Mouse (Mus musculus): ENCODE measurements around the gene Ppp1r27. TPM values are rescaled to one million over a fixed set of nuclear protein-coding genes. Genes with fewer than 3 reads are reported as not detected.

Gene Ppp1r27
- not detected in 2 replicates for polyA plus RNA-seq (2012; rRNA removed)

DNA sequence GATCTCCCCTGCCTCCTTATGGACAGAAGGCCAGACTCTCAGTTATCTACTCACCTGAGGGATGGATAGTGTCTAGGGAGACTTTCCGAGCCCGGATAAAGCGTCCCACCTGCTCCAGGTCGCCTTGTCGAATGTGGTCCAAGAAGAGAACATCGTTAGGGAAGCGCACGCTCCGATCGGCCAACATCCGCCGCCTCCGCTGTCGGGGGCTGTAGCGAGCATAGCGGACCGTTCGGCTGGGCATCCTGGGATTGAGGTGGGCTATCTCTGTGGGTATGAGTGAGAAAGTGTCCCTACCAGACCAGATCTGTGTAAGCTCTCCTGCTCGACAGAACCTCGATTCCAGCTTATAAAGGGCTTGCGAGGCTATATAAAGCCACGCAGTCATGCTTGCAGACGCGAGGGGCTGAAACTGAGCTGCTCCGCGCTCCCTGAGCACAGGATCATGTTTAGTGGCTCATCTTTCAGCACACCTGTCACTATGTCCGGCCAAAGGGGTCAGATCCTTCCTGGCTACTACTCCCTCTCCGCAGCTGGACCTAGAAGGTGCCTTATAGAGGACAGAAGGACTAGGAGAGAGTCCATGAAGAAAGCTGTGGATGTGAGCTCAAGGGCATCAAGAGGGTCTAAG, at the start of gene Ppp1r27:
Gene Ppp1r27, minus strand, starts transcription at position 323 of the 631 bp plus-strand sequence.
- H3K27me3 ChIP-seq (ENCODE audit: control insufficient read depth, insufficient read depth, low read length), result no peaks in the 10 kb centered on the region
- H3K27ac ChIP-seq (ENCODE audit: insufficient read depth, low read length), result peak within 1 kb of the TSS; percentile 75
- TF ChIP-seq CTCF (IDR thresholded peaks at IDR 0.05; ENCODE audit: extremely low read depth, insufficient read depth, insufficient read length, insufficient replicate concordance) (no peak), POLR2A (IDR thresholded peaks at IDR 0.05; ENCODE audit: low read depth, low read length) (no peak)
- no peaks in the 10 kb centered on the region for H3K36me3 ChIP-seq (ENCODE audit: control insufficient read depth, insufficient read depth, low read length)
- DNase-seq (ENCODE audit: low read depth in 1 of 2, low spot score in 2 of 2), result no peak
- peaks cover 14% of the 10 kb centered on the region for H3K4me1 ChIP-seq (ENCODE audit: control insufficient read depth, insufficient read depth, insufficient read length)
- 97% methylated on average over 28 of the region's 28 CpGs for WGBS
- peak within 1 kb of the TSS; percentile 83 for H3K4me3 ChIP-seq (ENCODE audit: extremely low read depth, insufficient read depth, insufficient read length)

DNA sequence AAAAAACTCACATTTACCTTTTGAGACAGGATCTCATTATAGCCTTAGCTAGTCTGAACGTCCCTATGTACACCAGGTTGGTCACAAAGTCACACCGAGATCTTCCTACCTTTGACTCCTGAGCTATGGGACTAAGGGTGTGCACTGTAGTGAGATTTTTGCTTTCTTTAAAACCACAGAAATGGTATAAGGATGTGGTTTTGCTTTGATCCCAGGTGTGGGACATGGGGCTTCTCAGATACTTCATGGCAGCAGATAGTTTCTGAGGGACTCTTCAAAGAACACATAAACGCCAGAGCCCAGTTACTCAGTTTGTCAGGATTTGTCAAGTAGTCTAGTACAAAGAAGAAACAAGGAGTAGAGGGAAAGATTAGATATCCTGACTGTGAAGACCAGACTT, 49.8 kb upstream of the Ppp1r27 start:
- H3K4me3 ChIP-seq (ENCODE audit: extremely low read depth, insufficient read depth, insufficient read length), result no peak overlapping the region
- H3K27me3 ChIP-seq (ENCODE audit: control insufficient read depth, insufficient read depth, low read length), result no peaks in the 10 kb centered on the region
- peaks cover 17% of the 10 kb centered on the region for H3K4me1 ChIP-seq (ENCODE audit: control insufficient read depth, insufficient read depth, insufficient read length)
- no peak overlapping the region for H3K27ac ChIP-seq (ENCODE audit: insufficient read depth, low read length)
- TF ChIP-seq CTCF (IDR thresholded peaks at IDR 0.05; ENCODE audit: extremely low read depth, insufficient read depth, insufficient read length, insufficient replicate concordance) (no peak), POLR2A (IDR thresholded peaks at IDR 0.05; ENCODE audit: low read depth, low read length) (no peak)
- H3K36me3 ChIP-seq (ENCODE audit: control insufficient read depth, insufficient read depth, low read length), result peaks cover 17% of the 10 kb centered on the region
- 25% methylated on average over 3 of the region's 3 CpGs for WGBS
- DNase-seq (ENCODE audit: low read depth in 1 of 2, low spot score in 2 of 2), result no peak

DNA sequence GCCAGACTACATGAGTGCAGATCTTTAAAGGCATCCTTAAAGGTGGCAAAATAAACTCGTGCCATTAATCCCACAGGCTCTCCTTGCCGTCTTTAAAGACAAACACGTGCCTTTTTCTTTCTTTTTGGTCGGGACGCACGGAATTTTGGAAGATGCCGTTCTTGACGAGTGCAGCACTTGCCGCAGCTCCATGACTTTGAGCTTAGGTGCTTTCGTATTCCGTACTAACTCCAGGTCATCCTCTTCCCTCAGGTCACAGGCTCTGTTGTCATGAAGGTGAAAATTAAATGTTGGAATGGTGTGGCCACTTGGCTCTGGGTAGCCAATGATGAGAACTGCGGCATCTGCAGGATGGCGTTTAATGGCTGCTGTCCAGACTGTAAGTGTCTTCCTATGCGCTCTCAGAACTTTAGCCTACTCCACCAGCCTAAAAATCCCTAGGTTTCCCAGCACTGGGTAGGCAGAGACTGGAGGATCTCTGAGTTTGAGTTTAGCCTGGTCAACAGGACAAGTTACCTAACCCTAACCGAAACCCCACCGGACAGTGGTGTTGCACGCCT, 48.1 kb upstream of the Ppp1r27 start:
- WGBS, result 53% methylated on average over 17 of the region's 17 CpGs
- Histone ChIP-seq H3K36me3 (ENCODE audit: control insufficient read depth, insufficient read depth, low read length) (peaks cover 24% of the 10 kb centered on the region), H3K27me3 (ENCODE audit: control insufficient read depth, insufficient read depth, low read length) (no peaks in the 10 kb centered on the region), H3K27ac (ENCODE audit: insufficient read depth, low read length) (peak overlapping the region; percentile 84), H3K4me1 (ENCODE audit: control insufficient read depth, insufficient read depth, insufficient read length) (peaks cover 17% of the 10 kb centered on the region), H3K4me3 (ENCODE audit: extremely low read depth, insufficient read depth, insufficient read length) (peak overlapping the region; percentile 84)
- DNase-seq (ENCODE audit: low read depth in 1 of 2, low spot score in 2 of 2), result no peak
- no peak for TF ChIP-seq CTCF (IDR thresholded peaks at IDR 0.05; ENCODE audit: extremely low read depth, insufficient read depth, insufficient read length, insufficient replicate concordance)
- TF ChIP-seq POLR2A (IDR thresholded peaks at IDR 0.05; ENCODE audit: low read depth, low read length), result no peak

DNA sequence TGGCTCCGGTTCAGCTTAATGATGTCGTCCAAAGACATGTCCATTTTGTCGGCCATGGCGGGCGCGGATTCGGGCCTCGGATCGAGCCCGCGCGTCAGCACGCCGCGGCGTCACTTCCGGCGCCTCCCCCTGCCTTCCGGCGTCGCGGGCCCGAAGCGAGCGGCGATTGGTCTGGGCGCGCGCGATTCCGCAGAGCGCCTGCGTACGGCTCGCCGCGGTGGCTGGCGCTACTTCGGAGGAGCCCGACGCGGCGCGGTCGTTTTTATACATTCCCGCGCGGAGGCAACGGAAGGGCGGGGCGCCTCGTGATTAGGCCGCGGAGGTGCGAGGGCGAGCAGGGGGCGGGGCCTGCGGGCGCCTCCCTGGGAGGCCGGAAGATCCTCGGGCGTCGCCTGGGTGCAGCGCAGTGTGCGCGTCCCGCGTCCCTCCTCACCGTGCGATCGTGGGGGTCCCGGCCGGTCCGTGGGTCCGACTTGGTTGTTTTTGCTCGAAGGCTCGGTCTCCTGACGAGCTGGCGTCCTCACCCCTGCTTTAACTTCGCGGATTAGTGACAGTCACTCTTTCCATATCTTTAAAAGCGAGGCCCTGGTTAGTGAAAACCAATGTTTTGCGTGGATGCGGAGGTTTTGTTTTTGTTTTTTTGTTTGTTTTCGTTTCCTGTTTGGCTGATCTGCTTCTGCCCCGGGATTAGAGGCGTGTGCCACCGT, 47.5 kb upstream of the Ppp1r27 start, which contains the start of the genes Alyref and Anapc11:
Gene Alyref, minus strand, starts transcription at position 83 of the 707 bp plus-strand sequence.
Gene Anapc11, plus strand, starts transcription at position 139 of the 707 bp plus-strand sequence.
- Histone ChIP-seq H3K36me3 (ENCODE audit: control insufficient read depth, insufficient read depth, low read length) (peaks cover 28% of the 10 kb centered on the region), H3K27me3 (ENCODE audit: control insufficient read depth, insufficient read depth, low read length) (no peaks in the 10 kb centered on the region), H3K27ac (ENCODE audit: insufficient read depth, low read length) (peak within 1 kb of the TSS; percentile 84), H3K4me1 (ENCODE audit: control insufficient read depth, insufficient read depth, insufficient read length) (peaks cover 17% of the 10 kb centered on the region), H3K4me3 (ENCODE audit: extremely low read depth, insufficient read depth, insufficient read length) (peak within 1 kb of the TSS; percentile 84)
- peak; percentile 91 to 93 for DNase-seq (ENCODE audit: low read depth in 1 of 2, low spot score in 2 of 2)
- under 1% methylated on average over 87 of the region's 88 CpGs for WGBS
- TF ChIP-seq CTCF (IDR thresholded peaks at IDR 0.05; ENCODE audit: extremely low read depth, insufficient read depth, insufficient read length, insufficient replicate concordance), result no peak
- TF ChIP-seq POLR2A (IDR thresholded peaks at IDR 0.05; ENCODE audit: low read depth, low read length), result peak; percentile 78

DNA sequence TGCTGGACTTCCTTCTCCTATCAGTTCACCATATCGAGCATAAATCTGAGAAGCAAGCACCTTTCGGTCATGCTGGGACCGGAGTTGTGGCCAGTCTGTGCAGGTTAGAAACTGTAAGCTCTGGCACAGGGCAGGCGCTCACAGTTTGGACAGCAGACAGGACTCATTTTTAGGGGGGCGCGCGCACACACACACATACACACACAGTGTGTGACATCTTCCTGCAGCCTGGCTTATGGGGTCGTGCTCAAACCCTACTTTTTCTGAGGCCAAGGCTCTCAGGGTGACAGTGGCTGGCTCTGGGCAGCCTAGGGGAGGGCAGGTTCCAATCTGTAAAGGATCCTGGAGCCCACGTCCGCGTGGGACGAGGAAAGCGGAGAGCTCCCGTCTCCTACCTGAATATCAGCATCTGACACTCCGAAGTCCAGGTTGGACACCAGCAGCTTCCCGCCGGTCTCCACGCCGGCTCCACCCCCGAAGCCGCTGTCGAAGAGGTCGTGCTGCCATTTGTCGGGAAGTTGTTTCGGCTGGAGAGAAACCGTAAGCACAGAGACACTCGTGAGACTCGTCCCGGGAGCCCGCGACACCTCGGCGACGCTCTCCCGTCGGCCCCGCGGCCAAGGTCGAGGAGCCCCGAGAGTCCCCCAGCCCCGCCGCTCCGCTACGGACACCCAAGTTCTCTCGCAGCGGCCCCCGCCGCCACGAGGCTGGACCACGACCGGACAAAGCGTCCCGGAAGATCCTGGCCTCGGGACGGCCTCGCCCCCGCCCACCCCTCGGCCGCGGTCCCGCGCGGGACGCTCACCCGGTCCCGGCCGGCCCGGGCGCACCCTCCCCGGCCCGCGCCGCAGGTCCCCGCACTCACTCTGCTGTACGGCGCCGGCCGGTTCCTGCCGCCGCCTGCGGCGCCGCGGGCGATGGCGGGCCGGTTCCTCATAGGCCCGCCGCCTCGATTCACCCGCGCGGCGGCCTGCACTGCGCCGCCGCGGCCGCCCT, 46.6 kb upstream of the Ppp1r27 start:
- WGBS, result 4% methylated on average over 97 of the region's 99 CpGs
- peaks cover 31% of the 10 kb centered on the region for H3K36me3 ChIP-seq (ENCODE audit: control insufficient read depth, insufficient read depth, low read length)

DNA sequence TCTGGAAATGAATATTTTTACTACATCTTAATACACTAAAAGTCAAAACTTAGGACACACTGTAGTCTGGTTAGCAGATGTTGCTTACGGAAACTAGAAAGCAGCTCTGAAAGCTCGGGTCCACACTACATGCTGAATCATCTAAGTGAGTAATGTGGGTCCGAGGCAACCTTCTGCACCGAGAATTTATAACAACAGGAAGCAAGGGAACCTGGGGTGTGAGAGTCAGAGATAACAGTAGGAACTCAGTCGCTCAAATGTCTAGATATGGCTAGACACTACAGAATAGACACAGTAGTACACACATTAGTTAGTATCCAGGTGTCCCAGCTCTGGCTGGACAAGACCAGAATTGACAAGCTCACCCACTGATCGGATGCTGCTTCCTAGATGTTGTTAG, 37.6 kb upstream of the Ppp1r27 start:
- TF ChIP-seq CTCF (IDR thresholded peaks at IDR 0.05; ENCODE audit: extremely low read depth, insufficient read depth, insufficient read length, insufficient replicate concordance) (no peak), POLR2A (IDR thresholded peaks at IDR 0.05; ENCODE audit: low read depth, low read length) (no peak)
- Histone ChIP-seq H3K27me3 (ENCODE audit: control insufficient read depth, insufficient read depth, low read length) (no peaks in the 10 kb centered on the region), H3K4me3 (ENCODE audit: extremely low read depth, insufficient read depth, insufficient read length) (no peak overlapping the region), H3K36me3 (ENCODE audit: control insufficient read depth, insufficient read depth, low read length) (peaks cover 17% of the 10 kb centered on the region), H3K27ac (ENCODE audit: insufficient read depth, low read length) (no peak overlapping the region), H3K4me1 (ENCODE audit: control insufficient read depth, insufficient read depth, insufficient read length) (no peaks in the 10 kb centered on the region)
- WGBS, result 62% methylated on average over 6 of the region's 6 CpGs
- no peak for DNase-seq (ENCODE audit: low read depth in 1 of 2, low spot score in 2 of 2)

More for the DNA sequence above, 46.6 kb upstream of the Ppp1r27 start:
- peaks cover 17% of the 10 kb centered on the region for H3K4me1 ChIP-seq (ENCODE audit: control insufficient read depth, insufficient read depth, insufficient read length)
- H3K4me3 ChIP-seq (ENCODE audit: extremely low read depth, insufficient read depth, insufficient read length), result peak overlapping the region; percentile 84
- peak overlapping the region; percentile 71 for H3K27ac ChIP-seq (ENCODE audit: insufficient read depth, low read length)
- TF ChIP-seq POLR2A (IDR thresholded peaks at IDR 0.05; ENCODE audit: low read depth, low read length) (no peak), CTCF (IDR thresholded peaks at IDR 0.05; ENCODE audit: extremely low read depth, insufficient read depth, insufficient read length, insufficient replicate concordance) (no peak)
- H3K27me3 ChIP-seq (ENCODE audit: control insufficient read depth, insufficient read depth, low read length), result no peaks in the 10 kb centered on the region
- no peak for DNase-seq (ENCODE audit: low read depth in 1 of 2, low spot score in 2 of 2)
